Mouse (Mus musculus): ENCODE measurements around the gene Pacs1.

- TF ChIP-seq POLR2A (IDR thresholded peaks at IDR 0.05; ENCODE audit: extremely low read depth, insufficient read depth, low read length) = no peak
- no peak for TF ChIP-seq CTCF (IDR thresholded peaks at IDR 0.05; ENCODE audit: low read depth, low read length)
These were observed 94.3 kb downstream of the Pacs1 start for GRCm38 (mm10) chr19:5178631-5179030.

Data from liver, adult 2 months (tissue).